Mouse (Mus musculus): ENCODE data around the gene Ap3m1. TPM values are rescaled to one million over a fixed set of nuclear protein-coding genes. Genes with fewer than 3 reads are reported as not detected.

The Ap3m1 gene
- total RNA-seq, 2 experiments from 2014 or later, result 62.9 to 72.4 TPM

Other genes with a start within 250 kb of the Ap3m1 start
- 1 to 10 TPM; 4.5 to 4.6 TPM for gene Plau, start 215.8 kb downstream of the Ap3m1 start, total RNA-seq (2021)
- 100 to 1,000 TPM; 126 to 132 TPM for gene Vcl, start 123.1 kb downstream of the Ap3m1 start, total RNA-seq (2021)
- 100 to 1,000 TPM; 236 to 274 TPM for gene Adk, start 66 bp upstream of the Ap3m1 start, total RNA-seq (2021)

All from heart, postnatal 25 days (tissue).